Mouse (Mus musculus): ENCODE measurements around the gene Tnfaip1.

DNA sequence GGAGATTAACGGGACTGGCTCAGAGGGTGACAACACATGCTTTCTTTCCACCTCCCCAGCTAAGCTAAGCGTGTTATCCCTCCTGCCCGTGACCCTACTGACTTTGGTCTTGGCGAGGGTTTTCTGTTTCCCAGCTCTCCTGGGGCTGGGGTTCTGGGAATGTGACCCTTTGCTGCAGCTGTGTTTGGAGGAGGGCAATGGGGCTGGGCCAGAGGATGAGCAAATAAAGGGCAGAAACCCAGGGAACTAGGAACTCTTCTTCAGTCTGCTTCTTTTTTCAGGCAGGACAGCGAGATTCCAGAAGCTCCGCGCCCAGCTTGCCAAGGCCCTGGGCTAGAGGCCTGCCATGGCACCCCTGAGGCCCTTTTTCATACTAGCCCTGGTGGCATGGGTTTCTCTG, 37.1 kb downstream of the Tnfaip1 start, which contains the start of gene Vtn:
- TF ChIP-seq CTCF (IDR thresholded peaks at IDR 0.05; ENCODE audit: borderline replicate concordance, insufficient read depth, low read length): no peak
- no peak for TF ChIP-seq POLR2A (IDR thresholded peaks at IDR 0.05; ENCODE audit: low read depth, low read length)
